Mouse (Mus musculus) brain, adult 2 months (tissue): ENCODE results near the gene Stk11ip.

Experiments
- DNase-seq: peaks from one replicate; pipeline ENCODE4 v3.0.0; 2011; ENCODE audit warnings: low read depth, low spot score

The Stk11ip gene

DNA sequence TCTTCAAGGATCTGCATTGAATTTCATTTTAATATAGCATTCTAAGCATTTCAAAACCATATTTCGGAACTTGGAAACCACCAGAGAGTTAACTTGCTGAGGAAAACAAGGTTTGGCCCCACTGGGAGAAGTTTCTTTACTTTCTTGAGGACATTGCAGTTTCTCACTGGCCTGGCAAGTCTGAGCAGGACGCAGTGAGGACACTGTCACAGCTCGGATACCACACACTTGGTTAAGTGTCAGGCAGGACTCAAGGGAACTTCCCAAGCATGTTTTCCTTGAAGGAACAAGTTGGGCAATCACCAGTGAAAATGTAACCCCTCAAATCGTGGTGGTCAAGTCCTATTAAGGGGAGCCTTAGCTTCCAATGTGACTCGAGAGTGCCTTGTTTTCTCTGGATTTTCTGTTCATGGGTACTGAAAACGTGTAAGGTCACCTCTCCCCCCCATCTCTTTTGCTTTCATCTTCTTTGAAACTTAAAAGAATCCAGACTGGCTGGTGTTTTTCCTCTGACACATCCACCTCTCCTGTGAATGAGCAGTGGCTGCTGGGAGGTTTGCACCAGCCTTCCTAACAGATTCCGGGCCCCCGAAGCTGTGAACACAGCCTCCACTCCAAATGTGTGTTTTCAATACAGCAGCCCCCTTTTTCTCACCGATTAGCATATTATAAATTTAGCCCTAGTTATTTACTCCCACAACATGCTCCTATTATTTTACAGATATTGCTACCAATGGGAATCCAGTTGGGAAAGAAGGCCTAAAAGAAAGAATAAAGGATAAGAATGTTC, 16.9 kb upstream of the Stk11ip start:
- peak; percentile 81 for DNase-seq

DNA sequence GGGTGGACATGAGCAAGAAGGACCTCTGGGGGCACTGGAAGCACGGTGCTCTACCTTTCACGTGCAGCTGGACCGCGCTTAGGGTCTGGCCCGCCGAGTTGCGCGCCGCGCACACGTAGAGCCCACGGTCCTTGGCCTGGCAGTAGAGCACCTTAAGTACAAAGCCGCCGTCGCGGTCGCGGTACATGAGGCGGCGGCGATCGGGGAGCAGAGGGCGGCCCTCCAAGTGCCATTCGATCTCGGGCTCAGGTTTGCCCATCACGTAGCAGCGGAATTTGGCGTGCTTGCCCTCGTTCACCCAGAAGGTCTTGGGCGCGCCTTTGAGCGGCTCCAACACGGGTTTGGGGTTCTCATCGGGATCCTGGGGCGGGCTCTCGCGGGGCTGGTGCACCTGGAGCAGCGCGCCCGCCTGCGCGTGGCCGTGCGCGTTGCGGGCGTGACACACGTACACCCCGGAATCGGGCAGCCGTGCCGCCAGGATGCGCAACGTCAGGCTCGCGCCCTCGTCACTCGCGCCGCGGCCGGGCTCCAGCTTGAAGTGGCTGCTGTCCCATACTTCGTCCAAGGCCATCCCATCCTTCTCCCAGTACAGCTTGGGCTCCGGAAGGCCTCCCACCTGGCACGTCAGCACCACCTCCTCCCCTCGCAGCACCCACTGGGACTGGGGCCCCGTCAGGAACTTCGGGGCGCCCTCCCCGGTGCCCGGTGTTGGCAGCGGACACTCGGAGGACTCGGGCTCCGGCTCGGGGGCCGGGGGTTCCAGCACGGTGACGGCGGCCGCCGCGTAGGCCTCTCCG, 16.0 kb upstream of the Stk11ip start:
- DNase-seq: peak; percentile 95

DNA sequence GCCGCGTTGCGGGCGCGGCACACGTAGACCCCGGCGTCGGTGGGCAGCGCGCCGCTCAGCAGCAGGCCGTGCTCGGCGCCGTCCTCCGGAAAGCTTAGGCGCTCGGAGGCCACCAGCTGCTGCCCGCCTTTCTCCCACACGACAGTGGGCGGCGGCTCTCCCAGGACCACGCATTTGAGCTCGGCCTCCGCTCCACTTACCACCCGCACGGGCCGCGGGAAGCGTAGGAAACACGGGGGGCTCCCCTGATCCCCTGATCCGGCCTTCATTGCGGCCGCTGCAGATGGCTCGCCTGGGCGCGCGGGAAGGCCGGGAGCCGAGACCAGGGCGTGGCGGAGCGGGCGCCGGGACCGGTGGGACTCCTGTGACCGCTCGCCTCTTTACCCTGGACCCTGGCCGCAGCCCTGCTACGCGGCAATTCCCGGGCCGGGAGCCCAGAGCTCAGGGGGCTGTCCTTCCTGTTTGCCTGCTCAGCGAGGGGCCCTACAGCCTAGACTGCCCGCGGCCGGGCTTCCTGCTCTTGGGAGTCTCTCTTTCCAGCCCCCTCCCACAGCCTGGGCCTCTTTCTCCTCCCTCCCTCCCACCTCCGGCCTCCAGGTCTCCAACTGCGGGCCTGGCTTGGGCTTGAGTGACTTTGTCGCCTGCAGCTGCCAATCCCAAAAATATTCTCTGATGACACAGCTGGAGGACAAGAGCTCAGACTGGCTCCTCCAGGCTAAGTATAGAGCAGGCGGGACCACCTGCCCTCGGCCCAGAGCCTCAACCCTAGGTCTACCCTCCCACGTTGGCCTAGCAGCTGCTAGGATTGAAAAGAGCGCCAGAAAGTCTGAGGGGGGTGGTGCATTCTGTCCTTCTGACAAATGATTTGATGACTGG, 15.1 kb upstream of the Stk11ip start, which contains the start of gene Obsl1:
Obsl1 (minus strand) TSS at position 497 of the 876 bp plus-strand sequence.
- peak; percentile 60 for DNase-seq

DNA sequence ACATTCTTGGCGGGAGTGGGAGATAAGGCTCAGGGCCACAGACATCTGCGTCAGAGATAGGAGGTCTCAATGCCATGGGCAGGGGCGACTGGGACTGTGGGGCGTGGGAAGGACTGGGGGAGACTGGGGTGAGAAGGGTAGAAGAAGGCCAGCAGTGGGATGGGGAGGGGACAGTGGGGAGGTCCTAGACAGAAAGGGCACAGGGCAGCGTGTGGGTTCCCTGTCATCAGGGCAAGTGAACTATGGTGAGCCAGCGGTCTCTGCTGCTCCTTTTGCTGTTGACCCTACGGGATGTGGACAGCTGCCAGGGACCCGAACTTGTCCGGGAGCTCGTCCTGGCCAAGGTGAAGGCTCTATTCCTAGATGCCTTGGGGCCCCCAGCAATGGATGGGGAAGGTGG, 14.3 kb upstream of the Stk11ip start, which contains the start of gene Inha:
Inha (plus strand) TSS at position 72 of the 400 bp plus-strand sequence.
- no peak for DNase-seq

DNA sequence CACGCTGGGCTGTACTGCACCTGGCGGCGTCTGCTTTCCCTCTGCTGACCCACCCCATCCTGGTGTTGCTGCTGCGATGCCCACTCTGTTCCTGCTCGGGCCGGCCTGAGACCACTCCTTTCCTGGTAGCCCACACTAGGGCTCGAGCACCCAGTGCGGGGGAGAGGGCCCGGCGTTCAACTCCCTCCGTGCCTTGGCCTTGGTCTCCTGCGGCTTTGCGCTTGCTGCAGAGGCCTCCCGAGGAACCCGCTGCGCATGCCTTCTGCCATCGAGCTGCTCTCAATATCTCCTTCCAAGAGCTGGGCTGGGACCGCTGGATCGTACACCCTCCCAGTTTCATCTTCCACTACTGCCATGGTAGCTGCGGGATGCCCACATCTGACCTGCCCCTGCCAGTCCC, 11.7 kb upstream of the Stk11ip start:
- no peak for DNase-seq

DNA sequence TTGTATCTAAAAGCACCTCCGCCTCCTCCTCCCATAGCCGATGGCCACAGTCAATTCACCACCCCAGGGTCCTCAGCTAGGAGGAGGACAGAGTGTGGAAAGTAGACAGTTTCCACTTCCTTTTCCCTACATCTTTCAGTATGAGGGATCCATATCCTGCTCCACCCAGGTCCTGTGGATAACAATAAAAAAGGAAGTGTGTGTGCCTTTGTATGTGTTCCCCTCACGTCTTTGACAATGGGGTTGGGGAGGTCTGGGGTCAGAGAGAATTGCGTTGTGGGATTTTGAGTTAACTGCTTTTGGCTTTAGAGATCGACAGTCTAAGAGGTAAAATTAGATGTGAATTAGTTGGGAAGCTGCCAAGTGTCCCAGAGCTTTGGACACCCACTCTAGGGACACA, 11.2 kb upstream of the Stk11ip start:
- DNase-seq: no peak

DNA sequence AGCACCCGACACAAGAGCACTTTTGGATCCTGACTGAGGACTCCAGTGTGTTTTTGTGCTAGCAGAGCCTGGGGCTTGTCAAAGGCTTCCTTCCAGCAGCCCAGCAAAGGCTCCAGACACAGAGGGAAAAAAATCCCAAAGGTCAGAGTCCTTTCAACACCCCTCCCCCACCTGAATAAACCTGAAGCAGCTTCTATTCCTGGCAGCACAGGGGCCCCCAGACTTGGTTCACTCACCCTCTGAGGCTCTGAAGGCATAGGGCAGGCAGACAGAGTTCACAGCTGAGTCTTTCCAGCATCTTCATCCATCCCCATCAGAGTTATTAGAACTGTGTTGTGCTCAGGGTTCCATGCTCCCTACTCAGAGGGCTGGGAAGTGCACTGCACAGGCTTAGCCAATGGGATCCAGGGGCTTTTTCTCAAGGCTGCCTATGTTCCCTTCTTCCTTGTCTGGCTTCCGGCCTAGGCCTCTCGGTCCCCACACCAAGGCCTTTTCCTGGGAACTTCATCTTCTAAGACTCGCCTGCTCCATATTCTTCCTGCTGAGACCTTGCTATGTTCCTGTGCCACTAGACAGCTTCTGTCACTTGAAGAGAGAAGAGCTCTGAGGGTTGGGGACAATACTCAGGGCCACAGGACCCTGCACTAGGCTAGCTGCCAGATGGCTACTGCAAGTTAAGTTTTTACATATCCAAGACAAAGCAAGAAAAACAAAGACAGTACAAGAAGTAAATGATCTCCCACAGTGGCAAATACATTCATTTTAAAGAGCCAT, 9.7 kb upstream of the Stk11ip start:
- no peak for DNase-seq

DNA sequence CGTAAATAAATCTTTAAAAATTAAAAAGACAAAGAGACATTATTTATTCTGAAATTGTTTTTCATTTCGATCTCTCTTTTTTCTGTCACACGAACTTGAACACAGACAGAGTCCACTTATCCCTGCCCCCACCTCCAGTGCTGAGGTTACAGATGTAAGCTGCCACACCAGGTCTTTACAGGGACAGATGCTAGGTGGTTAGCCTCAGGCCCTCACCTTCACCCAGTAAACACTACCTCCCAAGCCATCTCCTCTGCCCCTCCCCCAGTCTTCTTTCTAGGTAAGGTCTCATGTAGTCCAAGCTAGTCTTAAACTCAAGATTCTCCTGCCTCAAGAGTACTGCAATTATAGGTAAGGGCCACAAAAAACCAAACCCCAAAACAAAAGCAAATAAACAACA, 8.8 kb upstream of the Stk11ip start:
- DNase-seq: no peak

DNA sequence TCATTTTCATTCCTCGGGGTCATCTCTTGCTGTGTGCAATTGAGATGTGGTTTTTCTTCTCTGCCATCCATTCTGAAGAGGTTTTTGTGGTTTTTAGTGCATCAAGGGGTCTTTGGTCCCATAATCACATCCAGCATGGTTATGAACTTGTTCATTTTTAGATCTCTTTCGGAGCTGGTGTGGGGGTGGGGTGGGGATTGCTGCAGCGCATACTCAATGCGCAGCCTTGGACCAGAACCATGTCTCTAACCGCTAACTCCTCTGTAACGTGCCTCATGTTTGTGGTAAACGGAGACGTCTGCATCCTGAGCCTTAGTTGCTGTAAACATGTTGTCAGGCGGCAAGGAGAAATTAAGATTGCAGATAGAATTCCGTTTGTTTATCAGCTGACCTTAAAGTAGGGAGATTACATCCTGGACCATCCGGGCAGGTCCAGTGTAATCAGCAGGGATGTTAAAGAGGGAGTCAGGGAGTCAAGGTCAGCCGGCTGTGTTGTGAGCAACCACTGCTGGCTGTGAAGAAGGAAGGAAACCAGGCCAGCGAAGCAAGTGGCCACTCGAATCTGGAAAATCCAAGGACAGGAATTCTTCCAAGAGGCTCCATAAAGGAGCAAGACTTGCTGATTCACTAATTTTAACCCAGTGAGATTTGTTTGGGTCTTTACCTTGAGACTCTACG, 4.5 kb upstream of the Stk11ip start:
- DNase-seq: no peak

DNA sequence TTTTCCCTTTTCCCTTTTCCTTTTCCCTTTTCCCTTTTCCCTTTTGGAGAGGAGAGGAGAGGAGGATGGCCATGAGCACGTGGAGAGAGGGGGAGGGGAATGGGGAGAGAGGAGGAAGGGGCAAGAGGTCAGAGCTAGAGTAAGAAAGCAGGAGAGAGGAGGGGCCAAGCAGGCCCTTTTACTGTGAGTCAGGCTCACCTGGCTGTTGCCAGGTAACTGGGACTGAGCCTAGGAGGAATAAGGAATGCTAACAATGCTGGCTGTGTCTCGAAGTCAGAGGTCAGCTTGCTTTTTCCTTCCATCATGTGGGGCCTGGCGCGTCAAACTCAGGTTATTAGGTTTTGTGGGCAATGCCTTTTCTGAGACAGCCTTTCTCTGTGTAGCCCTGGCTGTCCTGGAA, 3.3 kb upstream of the Stk11ip start:
- no peak for DNase-seq

DNA sequence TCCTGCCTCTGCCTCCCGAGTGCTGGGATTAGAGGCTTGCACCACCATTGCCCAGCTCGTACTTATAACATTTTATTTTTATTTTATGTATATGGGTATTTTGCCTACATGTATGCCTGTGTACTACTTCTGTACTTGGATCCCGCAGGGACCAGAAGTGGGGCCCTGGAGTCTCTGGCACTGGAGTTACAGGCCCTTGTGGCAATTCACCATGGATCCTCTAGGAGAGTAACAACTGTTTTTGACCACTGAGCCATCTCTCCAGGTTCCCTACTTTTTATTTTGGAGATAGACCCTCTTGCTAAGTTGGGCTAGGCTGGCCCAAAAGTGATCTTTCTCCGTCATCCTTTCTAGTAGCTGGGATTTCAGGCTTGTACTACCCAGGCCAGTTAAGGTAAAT, 2.9 kb upstream of the Stk11ip start:
- no peak for DNase-seq

DNA sequence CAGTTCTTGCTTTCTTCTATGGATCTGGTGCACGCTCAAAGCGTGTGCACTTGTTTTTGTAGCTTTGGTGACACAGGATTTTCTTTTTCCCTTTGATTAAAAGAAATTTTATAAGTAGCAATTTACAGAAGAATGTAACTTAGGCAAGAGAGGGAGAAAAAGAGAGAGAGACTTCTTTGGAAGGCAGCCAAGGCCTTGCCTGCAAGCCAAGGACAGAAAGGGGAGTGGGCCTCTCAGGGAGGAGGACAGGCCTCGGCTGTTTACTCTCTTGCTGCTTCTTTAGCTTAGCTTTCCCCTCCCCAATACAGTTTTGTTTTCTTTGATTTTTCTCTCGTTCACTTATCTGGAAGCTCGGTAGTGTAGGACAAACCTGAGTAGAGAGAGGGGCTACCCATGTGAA, 1.8 kb upstream of the Stk11ip start:
- DNase-seq: no peak

DNA sequence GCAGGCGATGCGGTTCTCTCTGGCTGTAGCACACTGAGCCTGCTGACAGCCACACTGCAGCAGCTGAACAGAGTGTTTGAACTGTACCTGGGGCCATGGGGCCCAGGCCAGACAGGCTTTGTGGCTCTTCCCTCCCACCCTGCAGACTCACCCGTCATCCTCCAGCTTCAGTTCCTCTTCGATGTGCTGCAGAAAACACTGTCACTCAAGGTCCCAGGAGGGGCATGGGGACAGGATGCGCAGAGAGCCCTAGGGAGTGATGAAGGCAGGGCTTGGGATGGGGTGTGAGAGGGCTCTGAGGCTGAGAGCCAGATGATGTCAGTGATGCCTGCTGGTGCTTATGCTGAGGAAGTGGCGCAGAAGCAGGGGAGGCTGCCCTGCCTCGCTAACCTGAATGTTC, 3.4 kb downstream of the Stk11ip start:
- no peak for DNase-seq

DNA sequence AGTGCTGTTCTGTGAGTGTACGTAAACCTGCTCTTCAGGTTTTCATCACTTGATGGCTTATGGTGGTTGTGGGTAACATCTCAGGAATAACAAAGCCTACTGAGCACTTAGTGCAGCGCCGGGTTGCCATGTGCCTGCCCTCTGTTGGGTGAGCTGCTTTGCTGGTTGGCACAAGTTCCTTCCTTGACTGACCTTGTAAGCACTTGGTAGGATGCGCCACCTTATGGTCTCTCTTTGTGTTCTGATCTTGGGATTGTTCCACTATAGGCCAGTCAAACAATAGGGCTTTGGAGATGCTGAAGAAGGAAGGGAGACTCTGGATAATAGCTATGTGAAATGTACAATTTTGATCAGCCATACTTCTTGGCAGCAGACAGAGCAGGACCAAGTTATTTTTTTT, 9.2 kb downstream of the Stk11ip start:
- DNase-seq: peak; percentile 30

DNA sequence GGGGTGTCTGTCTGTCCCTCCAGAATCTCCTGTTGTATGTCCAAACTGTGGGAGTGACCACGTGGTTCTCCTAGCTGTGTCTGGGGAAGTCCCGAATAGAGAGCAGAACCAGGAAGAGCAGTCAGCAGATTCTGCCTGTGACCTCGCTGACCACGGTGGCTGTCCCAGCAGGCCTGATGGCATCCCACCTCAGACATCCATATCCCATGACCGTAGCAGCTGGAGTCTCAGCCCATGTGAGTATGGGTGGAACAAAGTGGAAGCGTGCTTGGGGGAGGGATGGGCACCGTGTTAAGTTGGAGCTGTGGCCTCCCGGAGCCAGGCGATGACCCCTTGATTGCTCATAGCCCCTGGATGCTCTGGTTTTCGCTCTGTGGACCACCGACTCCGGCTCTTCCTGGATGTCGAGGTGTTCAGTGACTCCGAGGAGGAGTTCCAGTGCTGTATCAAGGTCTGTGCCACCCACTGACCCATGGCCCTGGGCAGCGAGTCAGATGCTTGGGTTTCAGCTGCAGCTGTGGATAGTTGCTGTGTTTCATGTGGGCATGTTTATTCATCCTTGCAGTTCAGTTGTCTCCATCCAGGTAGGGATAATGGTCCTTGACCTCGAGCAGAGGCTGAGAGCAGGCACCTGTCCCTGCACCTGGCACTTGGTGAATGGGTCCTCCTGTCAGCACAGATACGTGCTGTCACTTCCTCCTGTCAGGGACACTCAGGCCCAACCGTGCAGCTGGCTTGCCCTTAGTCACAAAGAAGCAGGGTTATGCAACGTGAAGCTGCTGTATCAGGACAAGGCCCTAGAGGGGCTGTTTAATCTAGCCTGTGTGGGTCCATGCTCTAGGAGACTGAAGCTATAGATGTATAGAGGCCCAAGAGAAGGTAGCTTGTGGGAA, 11.2 kb downstream of the Stk11ip start:
- DNase-seq: no peak

DNA sequence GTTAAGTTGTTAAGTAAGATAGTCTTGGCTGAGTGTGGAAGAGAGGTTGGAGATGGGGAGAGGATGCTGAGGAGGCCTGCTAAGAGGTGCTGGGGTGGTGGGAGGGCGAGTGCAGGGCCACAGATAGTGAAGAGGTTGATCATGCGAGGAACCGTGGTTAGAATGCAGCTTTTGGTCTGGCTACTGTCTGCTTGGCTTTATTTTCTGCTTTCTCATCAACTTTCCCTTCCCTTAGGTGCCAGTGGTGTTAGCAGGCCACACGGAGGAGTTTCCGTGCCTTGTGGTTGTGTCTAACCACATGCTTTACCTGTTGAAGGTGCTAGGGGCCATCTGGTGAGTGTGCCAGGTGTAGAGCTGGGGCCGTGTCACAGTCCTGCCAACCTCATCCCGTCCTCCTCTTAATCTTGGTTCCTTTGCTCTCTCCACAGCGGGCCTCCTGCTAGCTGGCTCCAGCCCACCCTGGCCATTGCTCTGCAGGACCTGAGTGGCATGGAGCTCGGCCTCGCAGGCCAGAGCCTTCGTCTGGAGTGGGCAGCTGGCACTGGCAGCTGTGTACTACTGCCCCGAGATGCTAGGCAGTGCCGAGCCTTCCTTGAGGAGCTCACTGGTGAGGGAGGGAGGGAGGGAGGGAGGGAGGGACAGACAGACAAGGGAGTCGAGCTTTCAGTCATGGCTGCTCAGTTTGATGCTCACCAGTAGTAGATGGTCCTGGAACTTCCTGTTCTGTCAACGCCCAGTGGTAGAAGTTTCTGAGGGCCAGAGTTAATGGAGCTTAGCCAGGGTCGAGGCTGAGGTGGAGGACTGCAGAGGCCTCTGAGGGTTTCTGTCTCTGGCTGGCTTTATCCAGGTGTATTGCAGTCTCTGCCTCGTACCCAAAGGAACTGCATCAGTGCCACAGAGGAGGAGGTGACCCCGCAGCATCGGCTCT, 12.3 kb downstream of the Stk11ip start:
- DNase-seq: no peak

DNA sequence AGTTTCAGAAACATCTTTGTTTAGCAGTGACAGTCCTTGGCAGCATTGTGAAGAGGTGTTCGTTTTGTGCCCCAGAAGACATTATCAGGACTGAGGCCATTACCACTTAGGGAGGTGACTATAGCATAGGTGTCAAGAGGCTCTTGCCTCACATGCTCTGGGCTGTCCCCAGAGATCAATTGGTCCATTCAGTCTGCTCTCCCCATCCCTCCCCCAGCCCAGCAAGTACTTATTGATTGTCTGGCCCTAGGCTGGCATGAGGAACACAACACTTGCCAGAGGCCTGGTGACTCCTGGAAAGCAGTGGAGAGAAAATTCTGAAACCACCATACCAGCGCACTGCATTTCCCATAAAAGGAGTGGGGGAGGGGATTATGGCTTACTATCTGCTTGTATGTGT, 16.3 kb downstream of the Stk11ip start:
- no peak for DNase-seq

DNA sequence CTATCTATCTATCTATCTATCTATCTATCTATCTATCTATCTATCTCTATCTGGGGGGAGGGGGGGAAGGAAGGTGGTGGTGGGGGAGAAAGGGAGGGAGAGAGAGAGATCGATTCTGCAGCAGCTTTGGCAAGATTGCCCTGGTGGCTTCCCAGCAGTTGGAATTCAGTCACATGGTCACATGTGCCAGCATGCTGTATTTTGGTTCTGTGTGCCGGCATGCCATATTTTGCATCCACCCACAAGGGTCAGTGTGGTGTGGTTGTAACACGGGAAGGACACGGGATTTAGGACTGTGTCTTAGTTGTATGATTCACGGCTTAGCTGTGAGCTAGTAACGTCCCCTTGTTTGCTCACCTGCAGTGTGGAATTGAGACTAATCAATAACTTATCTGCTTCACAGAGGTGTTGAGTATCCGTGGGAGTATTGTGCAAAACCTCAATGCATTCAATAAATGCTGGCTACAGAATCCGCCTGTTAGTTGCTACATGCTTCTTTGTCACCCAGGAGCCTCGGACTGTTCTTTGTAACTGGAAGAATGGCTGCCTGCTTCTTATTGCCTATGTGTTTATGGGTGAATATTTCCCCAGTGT, 17.4 kb downstream of the Stk11ip start:
- DNase-seq: no peak
